Mouse (Mus musculus) lung, postnatal 0 days (tissue): ENCODE measurements around the gene Medag. TPM values are rescaled to one million over a fixed set of nuclear protein-coding genes. Genes with fewer than 3 reads are reported as not detected.

Source experiments
- ATAC-seq: fragments of 200-750 bp; cut with Nextera tagmentation; 2 replicates; pipeline ENCODE4 v1.8.0; 2017; ENCODE audit warnings: moderate library complexity
- DNase-seq: peaks from one replicate; pipeline ENCODE4 v3.0.0-alpha.2; 2016; ENCODE audit warnings: low spot score
- H3K27ac ChIP-seq: fragments of 300-500 bp; sonication (generic); 2 replicates; pipeline ENCODE4 v1.5.1; 2014; ENCODE audit warnings: antibody characterized with exemption, mild to moderate bottlenecking, low read length, mixed read lengths
- H3K27me3 ChIP-seq: fragments of 300-500 bp; sonication (generic); replicated peaks from 2 replicates; pipeline ENCODE4 v1.6.1; 2014; ENCODE audit warnings: low read length, mixed read lengths; ENCODE audit not compliant: insufficient read depth
- H3K36me3 ChIP-seq: fragments of 300-500 bp; sonication (generic); 2 replicates; pipeline ENCODE4 v1.6.1; 2014; ENCODE audit warnings: low read length, mixed read lengths; ENCODE audit not compliant: insufficient read depth
- H3K4me1 ChIP-seq: fragments of 300-500 bp; sonication (generic); 2 replicates; pipeline ENCODE4 v1.6.1; 2014; ENCODE audit warnings: antibody characterized with exemption, low read depth, low read length, mixed read lengths; ENCODE audit not compliant: insufficient read depth
- H3K4me2 ChIP-seq: fragments of 300-500 bp; sonication (generic); replicated peaks from 2 replicates; pipeline ENCODE4 v1.6.1; 2014; ENCODE audit warnings: low read depth, mild to moderate bottlenecking, low read length, moderate library complexity, mixed read lengths
- H3K4me3 ChIP-seq: fragments of 300-500 bp; sonication (generic); 2 replicates; pipeline ENCODE4 v1.5.1; 2014; ENCODE audit warnings: low read depth, low read length
- H3K9ac ChIP-seq: fragments of 300-500 bp; sonication (generic); replicated peaks from 2 replicates; pipeline ENCODE4 v1.6.1; 2014; ENCODE audit warnings: low read depth, mild to moderate bottlenecking
- H3K9me3 ChIP-seq: fragments of 300-500 bp; sonication (generic); 2 replicates; pipeline ENCODE4 v1.6.1; 2016; ENCODE audit warnings: low read length, mixed read lengths
- CTCF ChIP-seq: IDR thresholded peaks from 2 replicates; pipeline ENCODE4 v1.5.1; 2016; ENCODE audit warnings: antibody characterized with exemption, mild to moderate bottlenecking
- EP300 ChIP-seq: IDR thresholded peaks from 2 replicates; pipeline ENCODE4 v1.6.1; 2016; ENCODE audit warnings: antibody characterized with exemption, mild to moderate bottlenecking, control low read depth
- WGBS: fragments of 180-500 bp; shearing (Covaris S2); extraction: QIAGEN DNeasy Blood & Tissue Kit; methylation state at CpG from one replicate; pipeline ENCODE4 v1.1.7; 2014; 5-methylcytosine and 5-hydroxymethylcytosine counted together
- polyA plus RNA-seq: library from polyadenylated mRNA; unstranded; fragments of >200 nt; fragmentation: Nextera tagmentation; extraction: Ambion mirVana; gene quantifications from 2 replicates; pipeline ENCODE4 v1.2.1, GENCODE M21; 2015

The Medag gene
- polyA plus RNA-seq, 1 experiment from 2014 or later, result 2.0 TPM

DNA sequence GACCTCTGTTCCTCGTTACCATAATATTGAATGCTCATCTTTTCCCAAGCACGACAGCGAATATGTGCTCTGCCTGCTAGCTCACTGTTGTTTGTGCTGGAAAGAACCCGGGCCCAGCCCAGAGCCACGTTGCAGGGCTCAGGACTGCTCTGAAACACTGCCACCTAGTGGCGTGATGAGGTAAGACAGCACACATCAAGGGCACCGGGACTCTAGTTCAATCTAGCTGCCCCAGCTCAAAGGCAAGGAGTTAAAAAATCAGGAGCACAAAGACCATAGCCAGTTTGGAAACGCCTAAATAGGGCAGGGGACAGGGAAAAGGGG lies 35.7 kb upstream of the Medag start:
- H3K9me3 ChIP-seq, result no peaks in the 10 kb centered on the region
- DNase-seq (peak; percentile 87), ATAC-seq (peak; percentile 71)
- no peaks in the 10 kb centered on the region for H3K27me3 ChIP-seq
- H3K9ac ChIP-seq, result no peak overlapping the region
- H3K4me3 ChIP-seq, result no peak overlapping the region
- no peak overlapping the region for H3K27ac ChIP-seq
- WGBS, result 0% methylated on average over 8 of the region's 8 CpGs
- H3K4me2 ChIP-seq, result no peak overlapping the region
- no peaks in the 10 kb centered on the region for H3K4me1 ChIP-seq
- TF ChIP-seq EP300 (no peak), CTCF (peak; percentile 98)
- no peaks in the 10 kb centered on the region for H3K36me3 ChIP-seq

DNA sequence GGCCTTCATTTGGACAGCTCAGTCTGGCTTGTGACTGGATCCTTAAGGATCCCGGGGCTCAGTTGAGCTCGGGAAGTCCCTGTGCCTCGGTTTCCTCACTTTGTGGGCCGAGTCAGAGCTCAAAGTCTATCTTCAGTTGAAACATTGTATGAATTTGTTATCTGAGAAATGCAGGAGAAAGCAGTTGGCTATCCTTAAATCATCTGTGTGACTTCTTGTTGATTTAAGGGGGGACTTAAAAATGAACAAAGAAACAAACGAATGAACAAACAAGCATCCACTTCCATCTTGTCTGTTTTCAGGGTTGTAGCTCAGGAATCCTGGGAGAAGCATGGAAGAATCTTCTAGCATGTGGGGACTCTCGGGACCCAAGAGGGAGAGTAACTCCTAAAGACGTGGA lies 35.2 kb upstream of the Medag start:
- Histone ChIP-seq H3K27ac (no peak overlapping the region), H3K27me3 (no peaks in the 10 kb centered on the region), H3K9me3 (no peaks in the 10 kb centered on the region), H3K36me3 (no peaks in the 10 kb centered on the region), H3K4me3 (no peak overlapping the region), H3K9ac (no peak overlapping the region), H3K4me2 (no peak overlapping the region), H3K4me1 (no peaks in the 10 kb centered on the region)
- DNase-seq, result no peak
- 68% methylated on average over 7 of the region's 7 CpGs for WGBS
- ATAC-seq, result no peak
- no peak for TF ChIP-seq CTCF
- no peak for TF ChIP-seq EP300

DNA sequence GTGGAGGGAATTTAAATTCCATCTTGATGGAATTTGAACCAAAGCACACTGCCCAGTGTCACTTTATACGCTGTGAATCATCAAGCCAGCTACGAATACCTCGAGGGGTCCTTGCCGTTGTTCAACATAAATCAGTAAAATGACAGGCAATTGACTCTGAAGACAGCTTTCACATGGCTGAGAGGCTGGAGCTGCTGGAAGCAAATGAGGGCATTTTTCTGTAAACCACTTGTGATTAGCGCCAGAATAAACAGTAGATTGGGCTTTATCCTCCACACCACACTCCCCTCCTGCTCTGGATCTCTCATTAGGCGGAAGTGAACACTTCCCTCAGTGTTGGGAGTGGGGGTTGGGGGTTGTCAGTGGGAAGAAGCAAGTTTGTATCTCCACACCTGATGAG lies 34.3 kb upstream of the Medag start:
- no peaks in the 10 kb centered on the region for H3K4me1 ChIP-seq

DNA sequence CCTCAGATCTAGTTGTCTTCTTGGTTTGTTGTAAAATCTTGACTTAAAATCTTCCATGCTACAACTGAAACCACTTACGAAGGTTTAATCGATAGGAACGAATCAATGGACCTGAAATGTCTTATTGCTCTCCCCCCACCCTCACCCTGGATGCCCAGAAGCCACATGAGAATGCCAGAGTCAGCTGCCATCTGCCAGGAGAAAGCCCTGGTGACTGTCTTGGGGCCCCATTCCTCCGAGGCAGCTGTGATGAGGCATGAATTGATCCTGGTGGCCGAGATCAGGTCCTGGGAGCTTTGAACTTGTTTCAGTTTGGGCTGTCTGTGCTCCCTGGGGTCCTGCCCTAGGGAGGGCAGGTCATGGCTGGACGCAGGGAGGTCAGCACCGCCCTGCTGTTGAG lies 33.0 kb upstream of the Medag start:
- Histone ChIP-seq H3K4me3 (no peak overlapping the region), H3K27ac (no peak overlapping the region), H3K9ac (no peak overlapping the region), H3K4me2 (no peak overlapping the region), H3K27me3 (no peaks in the 10 kb centered on the region), H3K4me1 (no peaks in the 10 kb centered on the region), H3K36me3 (no peaks in the 10 kb centered on the region), H3K9me3 (no peaks in the 10 kb centered on the region)
- DNase-seq (no peak), ATAC-seq (no peak)
- WGBS, result 80% methylated on average over 7 of the region's 7 CpGs
- TF ChIP-seq EP300, result no peak
- no peak for TF ChIP-seq CTCF

More for the DNA sequence above, 34.3 kb upstream of the Medag start:
- no peaks in the 10 kb centered on the region for H3K27me3 ChIP-seq
- H3K27ac ChIP-seq, result no peak overlapping the region
- ATAC-seq (no peak), DNase-seq (no peak)
- WGBS, result 9% methylated on average over 6 of the region's 6 CpGs
- H3K36me3 ChIP-seq, result no peaks in the 10 kb centered on the region
- no peaks in the 10 kb centered on the region for H3K9me3 ChIP-seq
- no peak overlapping the region for H3K4me2 ChIP-seq
- no peak overlapping the region for H3K9ac ChIP-seq
- no peak overlapping the region for H3K4me3 ChIP-seq
- TF ChIP-seq EP300 (no peak), CTCF (no peak)

DNA sequence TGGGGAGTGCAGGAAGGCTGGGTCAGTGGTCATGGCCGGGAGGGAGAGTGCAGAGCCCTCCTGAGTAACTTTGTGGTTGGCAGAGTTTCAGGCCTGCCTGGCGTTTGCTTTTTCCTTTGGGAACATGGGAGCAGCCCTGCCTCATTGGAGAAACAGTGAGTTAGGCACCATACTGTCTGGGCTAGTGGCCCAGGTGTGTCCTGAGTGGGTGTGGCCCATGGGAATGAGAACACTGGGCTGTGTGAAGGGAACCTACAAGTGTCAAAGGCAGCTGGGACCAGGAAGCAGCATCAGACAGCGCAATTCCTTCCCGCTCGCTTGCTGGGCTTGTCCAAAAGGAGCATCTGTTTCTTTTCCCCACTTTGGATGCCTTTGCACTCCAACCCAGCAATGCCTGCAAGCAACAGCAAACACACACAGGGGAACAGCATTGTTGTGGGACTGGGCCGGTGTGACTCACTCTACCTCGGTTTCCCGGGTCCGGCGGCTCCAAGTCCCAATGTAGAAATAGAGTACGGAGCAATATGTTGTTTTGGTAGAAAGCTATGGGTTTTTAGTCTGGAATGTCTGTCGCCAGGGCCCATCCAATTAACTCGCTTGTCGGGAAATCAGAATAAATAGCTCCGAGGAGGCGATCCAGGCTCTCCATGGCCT lies 32.3 kb upstream of the Medag start:
- Histone ChIP-seq H3K27ac (no peak overlapping the region), H3K4me2 (no peak overlapping the region), H3K27me3 (no peaks in the 10 kb centered on the region), H3K9me3 (no peaks in the 10 kb centered on the region), H3K9ac (no peak overlapping the region), H3K36me3 (no peaks in the 10 kb centered on the region), H3K4me3 (no peak overlapping the region), H3K4me1 (no peaks in the 10 kb centered on the region)
- WGBS, result 85% methylated on average over 16 of the region's 16 CpGs
- DNase-seq, result no peak
- TF ChIP-seq EP300 (no peak), CTCF (no peak)
- ATAC-seq, result no peak

DNA sequence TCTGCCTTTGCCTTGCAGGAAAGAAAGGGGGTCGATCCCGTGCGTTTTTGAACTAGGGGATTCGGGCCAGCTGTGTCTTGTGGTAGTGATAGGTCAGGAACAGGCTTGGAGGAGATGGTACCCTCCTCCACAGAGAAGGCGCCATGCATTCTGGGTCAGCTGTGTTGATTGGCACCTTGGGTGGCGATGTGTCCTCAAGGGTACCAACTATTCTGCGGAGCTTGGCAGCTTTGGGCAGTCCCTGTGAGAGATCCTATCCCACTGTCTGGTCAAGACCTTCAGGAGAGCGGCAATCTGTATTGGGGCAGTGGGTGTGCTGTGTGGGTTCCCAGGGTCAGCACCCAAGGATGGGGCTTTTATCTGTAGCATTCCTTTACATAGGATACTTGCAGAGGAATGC lies 31.7 kb upstream of the Medag start:
- Histone ChIP-seq H3K4me1 (no peaks in the 10 kb centered on the region), H3K36me3 (no peaks in the 10 kb centered on the region), H3K4me2 (no peak overlapping the region), H3K27ac (no peak overlapping the region), H3K9me3 (no peaks in the 10 kb centered on the region), H3K4me3 (no peak overlapping the region), H3K9ac (no peak overlapping the region), H3K27me3 (no peaks in the 10 kb centered on the region)
- TF ChIP-seq EP300 (no peak), CTCF (no peak)
- 94% methylated on average over 8 of the region's 8 CpGs for WGBS
- no peak for DNase-seq
- ATAC-seq, result no peak

DNA sequence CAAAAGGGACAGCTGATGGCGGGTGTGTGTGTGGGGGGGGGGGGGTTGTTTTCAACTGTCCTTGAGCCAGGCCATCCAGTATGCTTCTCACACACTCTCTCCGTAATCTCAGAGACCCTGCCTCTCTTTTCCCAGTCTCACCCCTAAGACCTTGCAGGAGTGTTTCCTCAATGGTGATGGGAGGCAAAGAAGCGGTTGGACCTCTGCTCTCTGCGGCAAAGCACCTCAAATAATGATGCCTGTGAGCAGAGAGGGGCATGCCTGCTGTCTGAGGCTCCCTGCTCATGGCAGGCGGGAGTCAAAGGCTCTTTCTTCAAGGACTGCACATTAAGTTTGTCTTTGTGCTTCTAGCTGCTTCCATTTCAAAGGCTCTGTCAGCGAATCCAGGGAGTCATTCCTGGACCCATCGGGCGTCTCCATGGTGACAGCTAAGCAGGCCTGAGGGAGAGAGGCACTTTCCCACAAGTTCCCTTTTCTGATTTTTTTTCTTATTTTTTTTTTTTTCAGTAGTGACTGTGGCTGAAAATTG lies 31.1 kb upstream of the Medag start:
- DNase-seq (no peak), ATAC-seq (no peak)
- Histone ChIP-seq H3K4me2 (no peak overlapping the region), H3K27ac (no peak overlapping the region), H3K36me3 (no peaks in the 10 kb centered on the region), H3K4me1 (no peaks in the 10 kb centered on the region), H3K9ac (no peak overlapping the region), H3K27me3 (no peaks in the 10 kb centered on the region), H3K4me3 (no peak overlapping the region), H3K9me3 (no peaks in the 10 kb centered on the region)
- TF ChIP-seq CTCF (no peak), EP300 (no peak)
- 59% methylated on average over 8 of the region's 8 CpGs for WGBS
